Mouse (Mus musculus): ENCODE measurements at regions not wholly inside any gene's neighbourhood (a gene's known extent, or its start where the extent isn't known, plus 50 kb on each side); places are given as distances from the start of the nearest gene placed in this dataset.

GRCm38 (mm10) chr1:73545401-73545800, 529.7 kb upstream of the Tnp1 start:
- DNase-seq (ENCODE audit: low read depth, low spot score): no peak

GRCm38 (mm10) chr1:73541371-73541770, 525.7 kb upstream of the Tnp1 start:
- DNase-seq (ENCODE audit: low read depth, low spot score): no peak

GRCm38 (mm10) chr1:73538420-73538871, 522.7 kb upstream of the Tnp1 start:
- DNase-seq (ENCODE audit: low read depth, low spot score): no peak

GRCm38 (mm10) chr1:73535726-73536265, 520.1 kb upstream of the Tnp1 start:
- no peak for DNase-seq (ENCODE audit: low read depth, low spot score)

- DNase-seq (ENCODE audit: low read depth, low spot score): no peak
Observed at GRCm38 (mm10) chr1:73533526-73533925, 517.8 kb upstream of the Tnp1 start.

GRCm38 (mm10) chr1:73532316-73532715, 516.6 kb upstream of the Tnp1 start:
- DNase-seq (ENCODE audit: low read depth, low spot score): no peak

- no peak for DNase-seq (ENCODE audit: low read depth, low spot score)
Observed at GRCm38 (mm10) chr1:73531831-73532230, 516.1 kb upstream of the Tnp1 start.

- no peak for DNase-seq (ENCODE audit: low read depth, low spot score)
Observed at GRCm38 (mm10) chr1:73530326-73530725, 514.6 kb upstream of the Tnp1 start.

GRCm38 (mm10) chr1:73528623-73529022, 512.9 kb upstream of the Tnp1 start:
- no peak for DNase-seq (ENCODE audit: low read depth, low spot score)

- DNase-seq (ENCODE audit: low read depth, low spot score): no peak
Observed at GRCm38 (mm10) chr1:73516441-73516840, 500.7 kb upstream of the Tnp1 start.

- no peak for DNase-seq (ENCODE audit: low read depth, low spot score)
Observed at GRCm38 (mm10) chr1:73515781-73516180, 500.1 kb upstream of the Tnp1 start.

- no peak for DNase-seq (ENCODE audit: low read depth, low spot score)
Observed at GRCm38 (mm10) chr1:73513822-73514221, 498.1 kb upstream of the Tnp1 start.

- no peak for DNase-seq (ENCODE audit: low read depth, low spot score)
Observed at GRCm38 (mm10) chr1:73512836-73513235, 497.1 kb upstream of the Tnp1 start.

GRCm38 (mm10) chr1:73507071-73507754, 491.5 kb upstream of the Tnp1 start:
- DNase-seq (ENCODE audit: low read depth, low spot score): peak; percentile 50

GRCm38 (mm10) chr1:73503611-73504010, 487.9 kb upstream of the Tnp1 start:
- peak; percentile 93 for DNase-seq (ENCODE audit: low read depth, low spot score)

- peak; percentile 88 for DNase-seq (ENCODE audit: low read depth, low spot score)
Observed at GRCm38 (mm10) chr1:73500671-73501070, 485.0 kb upstream of the Tnp1 start.

- DNase-seq (ENCODE audit: low read depth, low spot score): no peak
Observed at GRCm38 (mm10) chr1:73495971-73496749, 480.5 kb upstream of the Tnp1 start.

GRCm38 (mm10) chr1:73481956-73482355, 466.2 kb upstream of the Tnp1 start:
- DNase-seq (ENCODE audit: low read depth, low spot score): no peak

- DNase-seq (ENCODE audit: low read depth, low spot score): no peak
Observed at GRCm38 (mm10) chr1:73479349-73479920, 463.7 kb upstream of the Tnp1 start.

GRCm38 (mm10) chr1:73460598-73460997, 444.9 kb upstream of the Tnp1 start:
- DNase-seq (ENCODE audit: low read depth, low spot score): no peak

- no peak for DNase-seq (ENCODE audit: low read depth, low spot score)
Observed at GRCm38 (mm10) chr1:73459754-73460534, 444.2 kb upstream of the Tnp1 start.

GRCm38 (mm10) chr1:73457261-73457660, 441.6 kb upstream of the Tnp1 start:
- no peak for DNase-seq (ENCODE audit: low read depth, low spot score)
